Mouse (Mus musculus): Measurements from ENCODE around the gene A630076J17Rik. TPM values are rescaled to one million over a fixed set of nuclear protein-coding genes. Genes with fewer than 3 reads are reported as not detected.

Gene A630076J17Rik
- polyA plus RNA-seq, 1 experiment, result not detected

DNA sequence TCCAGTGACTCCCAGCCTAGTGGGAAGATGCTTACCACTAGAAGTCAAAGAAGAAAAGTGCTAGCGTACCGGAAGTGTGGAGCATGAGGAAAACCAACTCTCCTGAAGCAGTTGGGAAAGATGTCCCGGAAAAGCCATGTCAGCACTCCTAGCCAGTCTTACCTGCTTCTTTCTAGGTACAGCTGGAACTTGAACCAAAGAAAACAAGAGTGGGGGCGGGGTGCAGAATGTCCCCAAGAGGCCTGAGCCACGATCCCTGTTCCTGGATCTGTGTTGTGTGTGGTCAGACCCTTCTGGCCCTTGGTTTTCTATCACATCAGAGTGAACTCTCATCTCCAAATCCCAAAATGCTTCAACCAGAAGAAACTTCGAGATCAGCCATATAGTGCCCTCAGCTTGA lies 16.5 kb downstream of the A630076J17Rik start:
- no peaks in the 10 kb centered on the region for H3K27me3 ChIP-seq (ENCODE audit: control insufficient read depth, insufficient read depth, low read length, poor library complexity, severe bottlenecking)
- no peak overlapping the region for H3K9ac ChIP-seq (ENCODE audit: low read depth, poor library complexity, severe bottlenecking)
- H3K4me3 ChIP-seq (ENCODE audit: low read depth, low read length), result no peak overlapping the region
- no peak for TF ChIP-seq POLR2A (IDR thresholded peaks at IDR 0.05; ENCODE audit: insufficient read depth, low read length)
- TF ChIP-seq EP300 (IDR thresholded peaks at IDR 0.05; ENCODE audit: insufficient read depth, low read depth, low read length), result no peak
- TF ChIP-seq CTCF (IDR thresholded peaks at IDR 0.05; ENCODE audit: low read depth, low read length), result no peak
- H3K9me3 ChIP-seq (replicated peaks; ENCODE audit: control insufficient read depth, insufficient read depth, low read length, poor library complexity, severe bottlenecking), result no peaks in the 10 kb centered on the region
- H3K27ac ChIP-seq (ENCODE audit: insufficient read depth, low read length), result no peak overlapping the region
- no peaks in the 10 kb centered on the region for H3K36me3 ChIP-seq (ENCODE audit: control insufficient read depth, insufficient read depth, low read length, poor library complexity, severe bottlenecking)
- H3K4me1 ChIP-seq (ENCODE audit: control insufficient read depth, insufficient read depth, low read length), result no peaks in the 10 kb centered on the region

- Histone ChIP-seq H3K36me3 (ENCODE audit: control insufficient read depth, insufficient read depth, low read length, poor library complexity, severe bottlenecking) (no peaks in the 10 kb centered on the region), H3K27me3 (ENCODE audit: control insufficient read depth, insufficient read depth, low read length, poor library complexity, severe bottlenecking) (no peaks in the 10 kb centered on the region), H3K9me3 (replicated peaks; ENCODE audit: control insufficient read depth, insufficient read depth, low read length, poor library complexity, severe bottlenecking) (no peaks in the 10 kb centered on the region), H3K4me3 (ENCODE audit: low read depth, low read length) (no peak overlapping the region), H3K27ac (ENCODE audit: insufficient read depth, low read length) (no peak overlapping the region), H3K9ac (ENCODE audit: low read depth, poor library complexity, severe bottlenecking) (no peak overlapping the region), H3K4me1 (ENCODE audit: control insufficient read depth, insufficient read depth, low read length) (no peaks in the 10 kb centered on the region)
- TF ChIP-seq POLR2A (IDR thresholded peaks at IDR 0.05; ENCODE audit: insufficient read depth, low read length) (no peak), EP300 (IDR thresholded peaks at IDR 0.05; ENCODE audit: insufficient read depth, low read depth, low read length) (no peak)
Measured at GRCm38 (mm10) chr3:107249042-107249441, 18.6 kb downstream of the A630076J17Rik start.

DNA sequence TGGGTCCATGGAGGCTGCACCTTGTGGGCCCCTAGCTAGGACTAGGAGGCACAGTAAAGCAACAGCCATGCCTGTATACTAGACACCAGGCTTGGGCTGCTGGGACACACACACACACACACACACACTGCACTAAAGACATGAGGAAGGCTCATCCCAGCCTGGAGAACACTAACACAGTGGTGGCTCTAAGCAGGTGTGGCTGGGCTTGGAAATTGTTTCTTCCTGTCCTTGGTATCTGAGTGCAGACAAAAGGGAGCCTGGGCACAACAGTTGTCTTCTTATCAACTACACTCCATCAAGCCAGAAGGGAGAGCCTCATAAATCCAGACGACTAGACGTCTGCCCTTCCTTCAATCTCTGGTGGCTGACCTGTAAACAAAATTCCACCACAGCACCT lies 19.9 kb downstream of the A630076J17Rik start:
- H3K27me3 ChIP-seq (ENCODE audit: control insufficient read depth, insufficient read depth, low read length, poor library complexity, severe bottlenecking), result no peaks in the 10 kb centered on the region
- H3K9me3 ChIP-seq (replicated peaks; ENCODE audit: control insufficient read depth, insufficient read depth, low read length, poor library complexity, severe bottlenecking), result no peaks in the 10 kb centered on the region
- no peak overlapping the region for H3K27ac ChIP-seq (ENCODE audit: insufficient read depth, low read length)
- no peak for TF ChIP-seq CTCF (IDR thresholded peaks at IDR 0.05; ENCODE audit: low read depth, low read length)
- TF ChIP-seq POLR2A (IDR thresholded peaks at IDR 0.05; ENCODE audit: insufficient read depth, low read length), result no peak
- no peak for TF ChIP-seq EP300 (IDR thresholded peaks at IDR 0.05; ENCODE audit: insufficient read depth, low read depth, low read length)
- no peak overlapping the region for H3K9ac ChIP-seq (ENCODE audit: low read depth, poor library complexity, severe bottlenecking)
- no peaks in the 10 kb centered on the region for H3K36me3 ChIP-seq (ENCODE audit: control insufficient read depth, insufficient read depth, low read length, poor library complexity, severe bottlenecking)
- no peak overlapping the region for H3K4me3 ChIP-seq (ENCODE audit: low read depth, low read length)
- H3K4me1 ChIP-seq (ENCODE audit: control insufficient read depth, insufficient read depth, low read length), result no peaks in the 10 kb centered on the region

DNA sequence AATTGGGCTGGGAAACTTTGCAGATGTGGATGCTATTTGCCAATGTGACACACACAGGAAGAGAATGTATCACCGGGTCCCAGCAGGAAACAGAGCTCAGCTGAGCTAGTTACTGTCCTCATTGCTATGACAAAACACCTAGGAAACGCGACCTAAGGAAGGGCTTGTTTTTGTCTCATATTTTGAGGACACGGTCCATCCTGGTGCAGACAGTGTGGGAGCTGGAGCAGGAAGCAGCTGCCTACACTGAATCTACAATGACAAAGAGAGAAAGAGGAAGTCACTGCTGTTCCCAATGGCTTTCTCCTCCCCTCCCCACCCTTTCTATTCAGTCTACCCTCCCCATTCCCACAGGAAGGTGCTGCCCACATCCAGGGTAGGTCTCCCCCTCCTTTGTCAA lies 21.6 kb downstream of the A630076J17Rik start:
- H3K9me3 ChIP-seq (replicated peaks; ENCODE audit: control insufficient read depth, insufficient read depth, low read length, poor library complexity, severe bottlenecking), result no peaks in the 10 kb centered on the region
- H3K27me3 ChIP-seq (ENCODE audit: control insufficient read depth, insufficient read depth, low read length, poor library complexity, severe bottlenecking), result no peaks in the 10 kb centered on the region
- TF ChIP-seq CTCF (IDR thresholded peaks at IDR 0.05; ENCODE audit: low read depth, low read length) (no peak), EP300 (IDR thresholded peaks at IDR 0.05; ENCODE audit: insufficient read depth, low read depth, low read length) (no peak), POLR2A (IDR thresholded peaks at IDR 0.05; ENCODE audit: insufficient read depth, low read length) (no peak)
- no peaks in the 10 kb centered on the region for H3K36me3 ChIP-seq (ENCODE audit: control insufficient read depth, insufficient read depth, low read length, poor library complexity, severe bottlenecking)
- H3K9ac ChIP-seq (ENCODE audit: low read depth, poor library complexity, severe bottlenecking), result no peak overlapping the region
- no peaks in the 10 kb centered on the region for H3K4me1 ChIP-seq (ENCODE audit: control insufficient read depth, insufficient read depth, low read length)
- H3K27ac ChIP-seq (ENCODE audit: insufficient read depth, low read length), result no peak overlapping the region
- H3K4me3 ChIP-seq (ENCODE audit: low read depth, low read length), result no peak overlapping the region

DNA sequence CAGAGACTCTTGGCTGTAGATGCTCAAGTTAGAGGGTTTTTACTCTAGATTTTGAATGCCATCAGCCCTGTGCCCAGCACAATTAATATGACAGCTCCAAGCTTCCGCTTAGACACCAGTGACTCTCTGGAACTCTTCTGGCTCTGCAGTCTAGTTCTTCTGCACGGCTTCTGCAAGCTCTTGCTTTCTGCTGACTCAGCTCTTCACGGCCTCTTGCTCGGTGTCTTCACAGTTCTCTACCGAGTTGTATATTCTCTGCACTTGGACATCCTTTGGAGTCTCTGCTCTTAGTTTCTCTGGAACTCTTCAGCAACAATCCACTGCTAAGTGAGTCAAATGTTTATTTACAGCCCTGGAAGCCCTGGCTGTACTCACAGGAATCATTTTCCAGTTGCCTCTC lies 23.5 kb downstream of the A630076J17Rik start:
- H3K9me3 ChIP-seq (replicated peaks; ENCODE audit: control insufficient read depth, insufficient read depth, low read length, poor library complexity, severe bottlenecking), result no peaks in the 10 kb centered on the region
- no peaks in the 10 kb centered on the region for H3K4me1 ChIP-seq (ENCODE audit: control insufficient read depth, insufficient read depth, low read length)
- no peak overlapping the region for H3K4me3 ChIP-seq (ENCODE audit: low read depth, low read length)
- H3K9ac ChIP-seq (ENCODE audit: low read depth, poor library complexity, severe bottlenecking), result no peak overlapping the region
- TF ChIP-seq CTCF (IDR thresholded peaks at IDR 0.05; ENCODE audit: low read depth, low read length) (no peak), POLR2A (IDR thresholded peaks at IDR 0.05; ENCODE audit: insufficient read depth, low read length) (no peak), EP300 (IDR thresholded peaks at IDR 0.05; ENCODE audit: insufficient read depth, low read depth, low read length) (no peak)
- no peak overlapping the region for H3K27ac ChIP-seq (ENCODE audit: insufficient read depth, low read length)
- H3K27me3 ChIP-seq (ENCODE audit: control insufficient read depth, insufficient read depth, low read length, poor library complexity, severe bottlenecking), result no peaks in the 10 kb centered on the region
- no peaks in the 10 kb centered on the region for H3K36me3 ChIP-seq (ENCODE audit: control insufficient read depth, insufficient read depth, low read length, poor library complexity, severe bottlenecking)

GRCm38 (mm10) chr3:107255992-107256391 lies 25.6 kb downstream of the A630076J17Rik start:
- no peaks in the 10 kb centered on the region for H3K4me1 ChIP-seq (ENCODE audit: control insufficient read depth, insufficient read depth, low read length)
- H3K4me3 ChIP-seq (ENCODE audit: low read depth, low read length), result no peak overlapping the region
- no peak for TF ChIP-seq EP300 (IDR thresholded peaks at IDR 0.05; ENCODE audit: insufficient read depth, low read depth, low read length)
- no peak for TF ChIP-seq POLR2A (IDR thresholded peaks at IDR 0.05; ENCODE audit: insufficient read depth, low read length)
- no peak for TF ChIP-seq CTCF (IDR thresholded peaks at IDR 0.05; ENCODE audit: low read depth, low read length)
- no peak overlapping the region for H3K9ac ChIP-seq (ENCODE audit: low read depth, poor library complexity, severe bottlenecking)
- H3K9me3 ChIP-seq (replicated peaks; ENCODE audit: control insufficient read depth, insufficient read depth, low read length, poor library complexity, severe bottlenecking), result no peaks in the 10 kb centered on the region
- H3K27me3 ChIP-seq (ENCODE audit: control insufficient read depth, insufficient read depth, low read length, poor library complexity, severe bottlenecking), result no peaks in the 10 kb centered on the region
- no peak overlapping the region for H3K27ac ChIP-seq (ENCODE audit: insufficient read depth, low read length)
- no peaks in the 10 kb centered on the region for H3K36me3 ChIP-seq (ENCODE audit: control insufficient read depth, insufficient read depth, low read length, poor library complexity, severe bottlenecking)
